Mouse (Mus musculus): ENCODE measurements around the gene Xaf1.

DNA sequence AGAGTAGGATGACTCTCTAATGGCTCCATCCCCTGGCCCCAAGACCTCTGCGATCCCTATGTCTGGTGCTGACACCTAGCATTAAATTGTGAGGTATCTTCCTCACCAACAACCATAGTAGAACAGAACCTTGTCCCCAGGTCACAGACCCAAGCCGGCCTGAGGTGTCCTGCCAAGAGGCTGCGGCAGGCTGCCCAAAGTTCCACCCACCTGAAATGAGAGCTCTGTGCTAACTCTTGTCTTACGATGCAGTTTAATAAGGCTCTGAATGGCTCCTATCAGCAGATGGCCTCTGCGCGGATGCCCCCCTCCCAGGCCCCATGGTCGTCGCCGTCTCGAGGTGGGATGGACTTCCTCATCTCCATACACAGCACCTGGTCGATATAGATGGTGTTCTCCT, 43.1 kb downstream of the Xaf1 start:
- TF ChIP-seq POLR2A (IDR thresholded peaks at IDR 0.05; ENCODE audit: extremely low read depth, insufficient read depth, low read length): no peak
- TF ChIP-seq CTCF (IDR thresholded peaks at IDR 0.05; ENCODE audit: low read depth, low read length): no peak
